Mouse (Mus musculus) thymus, adult 2 months (tissue): ENCODE data around the gene Rpgrip1. TPM values are rescaled to one million over a fixed set of nuclear protein-coding genes. Genes with fewer than 3 reads are reported as not detected.

Experiments used
- DNase-seq: peaks from one replicate; pipeline ENCODE4 v3.0.0; 2021
- H3K27ac ChIP-seq: fragments of 200-500 bp; 2 replicates; pipeline ENCODE4 v1.5.1; 2012; ENCODE audit warnings: low read length, control low read depth; ENCODE audit not compliant: control insufficient read depth, insufficient read depth
- H3K27me3 ChIP-seq: fragments of 200-500 bp; 2 replicates; pipeline ENCODE4 v1.6.1; 2012; ENCODE audit warnings: mild to moderate bottlenecking, low read length, moderate library complexity, mixed read lengths; ENCODE audit not compliant: control insufficient read depth, insufficient read depth
- H3K36me3 ChIP-seq: fragments of 200-500 bp; 2 replicates; pipeline ENCODE4 v1.6.1; 2012; ENCODE audit warnings: mild to moderate bottlenecking, low read length, moderate library complexity; ENCODE audit not compliant: control insufficient read depth, insufficient read depth
- H3K4me1 ChIP-seq: fragments of 200-500 bp; replicated peaks from 2 replicates; pipeline ENCODE4 v1.6.1; 2012; ENCODE audit warnings: low read length; ENCODE audit not compliant: control insufficient read depth, insufficient read depth
- H3K4me3 ChIP-seq: fragments of 200-500 bp; 2 replicates; pipeline ENCODE4 v1.5.1; 2012; ENCODE audit warnings: mild to moderate bottlenecking, low read length, control low read depth, moderate library complexity; ENCODE audit not compliant: control insufficient read depth, insufficient read depth
- CTCF ChIP-seq: fragments of 200-500 bp; IDR thresholded peaks from 2 replicates; pipeline ENCODE4 v1.5.1; 2012; ENCODE audit warnings: mild to moderate bottlenecking, control low read depth, low read length, moderate library complexity, borderline replicate concordance; ENCODE audit not compliant: control insufficient read depth, poor library complexity, insufficient read depth; ENCODE audit errors: extremely low read depth
- POLR2A ChIP-seq: fragments of 200-500 bp; IDR thresholded peaks from 2 replicates; pipeline ENCODE4 v1.6.1; 2012; ENCODE audit warnings: mild to moderate bottlenecking, low read length, control low read depth, moderate library complexity; ENCODE audit not compliant: control insufficient read depth, poor library complexity, insufficient read depth; ENCODE audit errors: extremely low read depth
- WGBS: fragments of 180-500 bp; shearing (Covaris S2); methylation state at CpG from one replicate; pipeline ENCODE4 v1.1.7; 2018; 5-methylcytosine and 5-hydroxymethylcytosine counted together
- polyA plus RNA-seq: library from polyadenylated mRNA; depleted of rRNA; stranded (reverse); fragments of >200 nt; gene quantifications from 2 replicates; pipeline ENCODE4 v1.2.3, GENCODE M21; 2012

Gene Rpgrip1
- polyA plus RNA-seq, 1 experiment, result 3.9 TPM

- 96% methylated on average over 2 of the region's 2 CpGs for WGBS
- no peak for DNase-seq
Measured at GRCm38 (mm10) chr14:52105308-52105707, 5.2 kb upstream of the Rpgrip1 start.

GRCm38 (mm10) chr14:52106741-52107140 is 3.8 kb upstream of the Rpgrip1 start:
- Histone ChIP-seq H3K27me3 (no peaks in the 10 kb centered on the region), H3K36me3 (no peaks in the 10 kb centered on the region), H3K4me3 (no peak overlapping the region), H3K27ac (peak overlapping the region; percentile 41; the same call in 1 of the 2 replicates), H3K4me1 (peaks cover 14% of the 10 kb centered on the region)
- 36% methylated on average over 10 of the region's 10 CpGs for WGBS
- TF ChIP-seq CTCF (no peak), POLR2A (no peak)
- DNase-seq, result peak; percentile 24

More at GRCm38 (mm10) chr14:52105308-52105707, 5.2 kb upstream of the Rpgrip1 start:
- no peak overlapping the region for H3K27ac ChIP-seq
- no peak overlapping the region for H3K4me3 ChIP-seq
- no peaks in the 10 kb centered on the region for H3K36me3 ChIP-seq
- H3K27me3 ChIP-seq, result no peaks in the 10 kb centered on the region
- TF ChIP-seq CTCF (no peak), POLR2A (no peak)
- H3K4me1 ChIP-seq, result peaks cover 17% of the 10 kb centered on the region

- H3K27me3 ChIP-seq, result no peaks in the 10 kb centered on the region
- H3K36me3 ChIP-seq, result no peaks in the 10 kb centered on the region
- peaks cover 10% of the 10 kb centered on the region for H3K4me1 ChIP-seq
- H3K27ac ChIP-seq, result no peak overlapping the region
- no peak for DNase-seq
- 94% methylated on average over 2 of the region's 2 CpGs for WGBS
- no peak for TF ChIP-seq CTCF
- no peak for TF ChIP-seq POLR2A
- H3K4me3 ChIP-seq, result no peak overlapping the region
Measured at GRCm38 (mm10) chr14:52108025-52108424, 2.5 kb upstream of the Rpgrip1 start.

GRCm38 (mm10) chr14:52114101-52114500 is 3.6 kb downstream of the Rpgrip1 start:
- Histone ChIP-seq H3K4me3 (no peak overlapping the region), H3K27ac (no peak overlapping the region), H3K4me1 (peaks cover 2% of the 10 kb centered on the region), H3K27me3 (no peaks in the 10 kb centered on the region), H3K36me3 (no peaks in the 10 kb centered on the region)
- TF ChIP-seq POLR2A (no peak), CTCF (no peak)
- 89% methylated on average over 1 of the region's 1 CpGs for WGBS
- DNase-seq, result no peak

- WGBS, result 96% methylated on average over 5 of the region's 5 CpGs
- H3K4me3 ChIP-seq, result no peak overlapping the region
- no peaks in the 10 kb centered on the region for H3K36me3 ChIP-seq
- no peak for DNase-seq
- H3K4me1 ChIP-seq, result peaks cover 6% of the 10 kb centered on the region
- TF ChIP-seq POLR2A (no peak), CTCF (no peak)
- H3K27ac ChIP-seq, result no peak overlapping the region
- no peaks in the 10 kb centered on the region for H3K27me3 ChIP-seq
Measured at GRCm38 (mm10) chr14:52117241-52117640, 6.7 kb downstream of the Rpgrip1 start.

- 79% methylated on average over 8 of the region's 8 CpGs for WGBS
Measured at GRCm38 (mm10) chr14:52118456-52118822, 7.9 kb downstream of the Rpgrip1 start.

More at GRCm38 (mm10) chr14:52118456-52118822, 7.9 kb downstream of the Rpgrip1 start:
- no peaks in the 10 kb centered on the region for H3K36me3 ChIP-seq
- H3K4me1 ChIP-seq, result peaks cover 6% of the 10 kb centered on the region
- H3K27me3 ChIP-seq, result no peaks in the 10 kb centered on the region
- TF ChIP-seq CTCF (no peak), POLR2A (no peak)
- DNase-seq, result no peak
- no peak overlapping the region for H3K4me3 ChIP-seq
- no peak overlapping the region for H3K27ac ChIP-seq
